Mouse (Mus musculus) MEL (cell line): ENCODE results near the gene Bmf. TPM values are rescaled to one million over a fixed set of nuclear protein-coding genes. Genes with fewer than 3 reads are reported as not detected.

Experiments used
- DNase-seq: peaks from one replicate; pipeline ENCODE4 v3.0.0; 2011; ENCODE audit warnings: low read depth, low spot score
- H3K27ac ChIP-seq: 2 replicates; pipeline ENCODE4 v1.5.1; 2012; ENCODE audit warnings: low read depth, mild to moderate bottlenecking, control low read depth, low read length, moderate library complexity; ENCODE audit not compliant: control insufficient read depth
- H3K27me3 ChIP-seq, 2 experiments: fragments of 150-350 bp in 1 of 2; sonication (generic) in 1 of 2; 2 replicates each; pipeline ENCODE4 v1.6.1; 2012; ENCODE audit warnings: low read length in 2 of 2, mild to moderate bottlenecking in 2 of 2, improper control_type of control experiment in 1 of 2, moderate library complexity in 1 of 2; ENCODE audit not compliant: insufficient read depth in 2 of 2, control insufficient read depth in 1 of 2
- H3K36me3 ChIP-seq, 2 experiments: 2 replicates each; pipeline ENCODE4 v1.6.1; 2012 to 2014; ENCODE audit warnings: low read length in 2 of 2, improper control_type of control experiment in 1 of 2, inconsistent platforms in 1 of 2, mild to moderate bottlenecking in 1 of 2; ENCODE audit not compliant: insufficient read depth in 2 of 2, control insufficient read depth in 1 of 2
- H3K4me1 ChIP-seq, 2 experiments: fragments of 150-350 bp in 1 of 2; sonication (generic) in 1 of 2; 2 replicates each; pipeline ENCODE4 v1.6.1; 2012; ENCODE audit warnings: low read length in 2 of 2, improper control_type of control experiment in 1 of 2, mild to moderate bottlenecking in 1 of 2; ENCODE audit not compliant: insufficient read depth in 2 of 2, control insufficient read depth in 1 of 2
- H3K4me3 ChIP-seq, 2 experiments: fragments of 150-350 bp in 1 of 2; sonication (generic) in 1 of 2; 2 replicates each; pipeline ENCODE4 v1.5.1; 2012; ENCODE audit warnings: low read depth in 2 of 2, low read length in 2 of 2, mild to moderate bottlenecking in 2 of 2, moderate library complexity in 2 of 2, control low read depth in 1 of 2, improper control_type of control experiment in 1 of 2; ENCODE audit not compliant: control insufficient read depth in 1 of 2, insufficient read depth in 1 of 2
- H3K79me2 ChIP-seq: 2 replicates; pipeline ENCODE4 v1.6.1; 2012; ENCODE audit warnings: mild to moderate bottlenecking, low read length, moderate library complexity; ENCODE audit not compliant: control insufficient read depth, poor library complexity, insufficient read depth
- H3K9ac ChIP-seq: 2 replicates; pipeline ENCODE4 v1.6.1; 2012; ENCODE audit warnings: low read depth, mild to moderate bottlenecking, control low read depth, low read length, moderate library complexity; ENCODE audit not compliant: control insufficient read depth, poor library complexity, severe bottlenecking
- H3K9me3 ChIP-seq: fragments of 150-350 bp; sonication (generic); replicated peaks from 2 replicates; pipeline ENCODE4 v1.6.1; 2012; ENCODE audit warnings: mild to moderate bottlenecking, low read length, improper control_type of control experiment, moderate library complexity; ENCODE audit not compliant: insufficient read depth
- BHLHE40 ChIP-seq: IDR thresholded peaks from 2 replicates; pipeline ENCODE4 v1.6.1; 2012; ENCODE audit warnings: low read depth, mild to moderate bottlenecking, inconsistent platforms, low read length, improper control_type of control experiment, borderline replicate concordance
- CHD2 ChIP-seq: IDR thresholded peaks from 2 replicates; pipeline ENCODE4 v1.6.1; 2011; ENCODE audit warnings: low read length, improper control_type of control experiment
- CTCF ChIP-seq, 3 experiments: IDR thresholded peaks in 2 of 3; conservative IDR thresholded peaks in 1 of 3; 2 replicates each; pipeline ENCODE4 v1.5.1; 2011 to 2012; ENCODE audit warnings: low read length in 3 of 3, low read depth in 2 of 3, mild to moderate bottlenecking in 2 of 3, improper control_type of control experiment in 1 of 3, inconsistent platforms in 1 of 3, mixed read lengths in 1 of 3, moderate library complexity in 1 of 3; ENCODE audit not compliant: control insufficient read depth in 1 of 3, insufficient read depth in 1 of 3, poor library complexity in 1 of 3, severe bottlenecking in 1 of 3
- E2F4 ChIP-seq: IDR thresholded peaks from 2 replicates; pipeline ENCODE4 v1.6.1; 2011; ENCODE audit warnings: low read depth, low read length, improper control_type of control experiment, borderline replicate concordance
- ELF1 ChIP-seq: IDR thresholded peaks from 2 replicates; pipeline ENCODE4 v1.6.1; 2014; ENCODE audit warnings: low read depth, mild to moderate bottlenecking, inconsistent platforms, low read length, improper control_type of control experiment, moderate library complexity
- EP300 ChIP-seq, 2 experiments: IDR thresholded peaks; 2 replicates each; pipeline ENCODE4 v1.6.1; 2011; ENCODE audit warnings: improper control_type of control experiment in 2 of 2, low read length in 2 of 2, low read depth in 1 of 2, mild to moderate bottlenecking in 1 of 2
- ETS1 ChIP-seq: IDR thresholded peaks from 2 replicates; pipeline ENCODE4 v1.6.1; 2012; ENCODE audit warnings: low read depth, mild to moderate bottlenecking, inconsistent platforms, low read length, improper control_type of control experiment, moderate library complexity
- HCFC1 ChIP-seq: IDR thresholded peaks from 2 replicates; pipeline ENCODE4 v1.6.1; 2012; ENCODE audit warnings: low read depth, mild to moderate bottlenecking, inconsistent platforms, low read length, improper control_type of control experiment, moderate library complexity
- KAT2A ChIP-seq: conservative IDR thresholded peaks from 2 replicates; pipeline ENCODE4 v1.6.1; 2012; ENCODE audit warnings: low read depth, low read length, improper control_type of control experiment, inconsistent platforms
- MAX ChIP-seq: IDR thresholded peaks from 2 replicates; pipeline ENCODE4 v1.6.1; 2011; ENCODE audit warnings: low read length, improper control_type of control experiment
- MAZ ChIP-seq: IDR thresholded peaks from 2 replicates; pipeline ENCODE4 v1.6.1; 2012; ENCODE audit warnings: low read depth, mild to moderate bottlenecking, inconsistent platforms, low read length, improper control_type of control experiment
- MEF2A ChIP-seq: IDR thresholded peaks from 2 replicates; pipeline ENCODE4 v1.6.1; 2014; ENCODE audit warnings: low read depth, mild to moderate bottlenecking, inconsistent platforms, low read length, improper control_type of control experiment; ENCODE audit not compliant: poor library complexity, insufficient replicate concordance, severe bottlenecking; ENCODE audit errors: extremely low read depth
- NRF1 ChIP-seq: IDR thresholded peaks from 2 replicates; pipeline ENCODE4 v1.6.1; 2014; ENCODE audit warnings: low read depth, mild to moderate bottlenecking, inconsistent platforms, low read length, improper control_type of control experiment, moderate library complexity; ENCODE audit not compliant: poor library complexity, insufficient read depth, severe bottlenecking
- POLR2AphosphoS5 ChIP-seq: IDR thresholded peaks from 2 replicates; pipeline ENCODE4 v1.6.1; 2012; ENCODE audit warnings: low read depth, borderline replicate concordance, mild to moderate bottlenecking, inconsistent platforms, low read length, moderate library complexity, mixed read lengths
- RAD21 ChIP-seq: IDR thresholded peaks from 2 replicates; pipeline ENCODE4 v1.6.1; 2011; ENCODE audit warnings: mild to moderate bottlenecking, low read depth, low read length, improper control_type of control experiment
- SIN3A ChIP-seq: IDR thresholded peaks from 2 replicates; pipeline ENCODE4 v1.6.1; 2012; ENCODE audit warnings: low read length, improper control_type of control experiment, inconsistent platforms
- TAL1 ChIP-seq: IDR thresholded peaks from 2 replicates; pipeline ENCODE4 v1.6.1; 2012; ENCODE audit warnings: mild to moderate bottlenecking, inconsistent platforms, low read length, moderate library complexity, mixed read lengths
- TBP ChIP-seq: IDR thresholded peaks from 2 replicates; pipeline ENCODE4 v1.8.0; 2011; ENCODE audit warnings: low read depth, low read length, improper control_type of control experiment
- UBTF ChIP-seq: IDR thresholded peaks from 2 replicates; pipeline ENCODE4 v1.6.1; 2012; ENCODE audit warnings: low read depth, mild to moderate bottlenecking, inconsistent platforms, low read length, improper control_type of control experiment, moderate library complexity, borderline replicate concordance; ENCODE audit not compliant: insufficient read depth
- ZKSCAN1 ChIP-seq: IDR thresholded peaks from 2 replicates; pipeline ENCODE4 v1.6.1; 2012; ENCODE audit warnings: low read depth, mild to moderate bottlenecking, inconsistent platforms, low read length, improper control_type of control experiment, moderate library complexity
- ZNF384 ChIP-seq: IDR thresholded peaks from 2 replicates; pipeline ENCODE4 v1.6.1; 2012; ENCODE audit warnings: low read depth, mild to moderate bottlenecking, inconsistent platforms, low read length, improper control_type of control experiment
- polyA plus RNA-seq, 2 experiments: library from polyadenylated mRNA; stranded (reverse) in 1 of 2; unstranded in 1 of 2; fragments of >175 nt in 1 of 2; fragments of >200 nt in 1 of 2; gene quantifications; 2 replicates each; pipeline versions ENCODE4 v1.2.1 to v1.2.4; 2012; ENCODE audit warnings: low replicate concordance in 2 of 2, low read depth in 1 of 2; ENCODE audit not compliant: insufficient read length in 2 of 2, insufficient read depth in 1 of 2, missing spikeins in 1 of 2
- total RNA-seq: library from RNA; depleted of rRNA; stranded (reverse); fragments of 300-350 nt; gene quantifications from 2 replicates; pipeline ENCODE4 v1.2.3, GENCODE M21; 2012

Gene Bmf
- total and polyA plus RNA-seq, 3 experiments: 0.39 to 0.50 TPM; not detected in 1

- Histone ChIP-seq H3K27me3 (no peaks in the 10 kb centered on the region), H3K4me1 (peaks cover 21 to 36% of the 10 kb centered on the region in 2 experiments)
These were observed 7.8 kb downstream of the Bmf start for GRCm38 (mm10) chr2:118541716-118542115.

DNA sequence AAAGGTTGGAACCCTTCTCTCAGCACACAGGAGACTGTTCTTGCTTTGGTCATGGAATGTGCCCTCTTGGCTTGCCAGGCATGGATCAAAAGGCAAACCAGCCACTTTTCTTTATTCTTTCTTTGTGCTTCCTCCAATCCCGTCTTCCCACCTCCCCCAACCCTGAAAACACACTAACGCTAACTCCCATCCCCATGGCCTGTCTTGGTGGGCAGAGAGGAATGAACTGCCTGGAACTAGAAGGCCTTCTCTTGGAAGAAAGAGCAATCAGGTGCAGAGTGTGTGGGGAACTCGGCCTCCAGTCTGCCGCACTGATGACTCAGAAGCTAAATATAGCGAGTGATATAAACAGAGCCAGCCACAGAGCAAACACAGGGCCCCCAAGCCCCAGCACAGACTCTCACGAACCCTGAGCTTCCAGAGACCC is 8.8 kb downstream of the Bmf start:
- Histone ChIP-seq H3K27ac (no peak overlapping the region), H3K27me3 (no peaks in the 10 kb centered on the region), H3K36me3 (peaks cover 0 to 14% of the 10 kb centered on the region in 2 experiments; a peak in 2 of 4 replicates), H3K4me1 (peaks cover 14 to 26% of the 10 kb centered on the region in 2 experiments), H3K4me3 (no peak overlapping the region), H3K79me2 (no peaks in the 10 kb centered on the region), H3K9me3 (no peaks in the 10 kb centered on the region), H3K9ac (no peak overlapping the region)
- DNase-seq: peak; percentile 30
- TF ChIP-seq ZNF384 (no peak), MEF2A (peak; percentile 80; the same call in 1 of the 2 replicates), MAZ (no peak)

More at GRCm38 (mm10) chr2:118541716-118542115, 7.8 kb downstream of the Bmf start:
- Histone ChIP-seq H3K9ac (no peak overlapping the region), H3K9me3 (no peaks in the 10 kb centered on the region), H3K27ac (no peak overlapping the region), H3K79me2 (no peaks in the 10 kb centered on the region; the same call in 1 of the 2 replicates), H3K4me3 (no peak overlapping the region), H3K36me3 (peaks cover 0 to 20% of the 10 kb centered on the region in 2 experiments; a peak in 2 of 4 replicates)
- DNase-seq: no peak
- no peak for TF ChIP-seq BHLHE40
- no peak for TF ChIP-seq ELF1
- TF ChIP-seq CTCF (IDR thresholded peaks at IDR 0.05 in 2 of 3, conservative IDR thresholded peaks at IDR 0.05 in 1 of 3; ENCODE audit: control insufficient read depth in 1 of 3, insufficient read depth in 1 of 3, low read depth in 2 of 3, low read length in 3 of 3, poor library complexity in 1 of 3, severe bottlenecking in 1 of 3): no peak
- no peak for TF ChIP-seq NRF1
- TF ChIP-seq TBP: no peak
- no peak for TF ChIP-seq MAX
- no peak for TF ChIP-seq HCFC1
- TF ChIP-seq ETS1: no peak
- TF ChIP-seq EP300 (IDR thresholded peaks at IDR 0.05; ENCODE audit: low read depth in 1 of 2, low read length in 2 of 2): no peak
- TF ChIP-seq RAD21: no peak
- TF ChIP-seq POLR2AphosphoS5: no peak
- TF ChIP-seq E2F4: no peak
- no peak for TF ChIP-seq KAT2A
- TF ChIP-seq UBTF: no peak
- TF ChIP-seq ZKSCAN1: no peak
- no peak for TF ChIP-seq CHD2
- TF ChIP-seq SIN3A: no peak
- no peak for TF ChIP-seq TAL1
